Mouse (Mus musculus) stomach, postnatal 0 days (tissue): ENCODE measurements at regions not wholly inside any gene's neighbourhood (a gene's known extent, or its start where the extent isn't known, plus 50 kb on each side); places are given as distances from the start of the nearest gene placed in this dataset.

Experiments
- ATAC-seq: fragments of 200-750 bp; cut with Nextera tagmentation; 2 replicates; pipeline ENCODE4 v1.8.0; 2017; ENCODE audit not compliant: low FRiP score, low TSS enrichment
- DNase-seq: peaks from one replicate; pipeline ENCODE4 v3.0.0-alpha.2; 2016; ENCODE audit warnings: low spot score
- H3K27ac ChIP-seq: fragments of 300-500 bp; sonication (generic); replicated peaks from 2 replicates; pipeline ENCODE4 v1.5.1; 2014; ENCODE audit warnings: mild to moderate bottlenecking, control low read depth
- H3K27me3 ChIP-seq: fragments of 300-500 bp; sonication (generic); 2 replicates; pipeline ENCODE4 v1.6.1; 2014; ENCODE audit warnings: low read length; ENCODE audit not compliant: control insufficient read depth, insufficient read depth
- H3K36me3 ChIP-seq: fragments of 300-500 bp; sonication (generic); 2 replicates; pipeline ENCODE4 v1.6.1; 2014; ENCODE audit warnings: low read length, mixed read lengths; ENCODE audit not compliant: control insufficient read depth, insufficient read depth
- H3K4me1 ChIP-seq: fragments of 300-500 bp; sonication (generic); replicated peaks from 2 replicates; pipeline ENCODE4 v1.6.1; 2014; ENCODE audit warnings: antibody characterized with exemption; ENCODE audit not compliant: control insufficient read depth, insufficient read depth
- H3K4me2 ChIP-seq: fragments of 300-500 bp; sonication (generic); replicated peaks from 2 replicates; pipeline ENCODE4 v1.6.1; 2014; ENCODE audit warnings: low read depth, mild to moderate bottlenecking, control low read depth, moderate library complexity
- H3K4me3 ChIP-seq: fragments of 300-500 bp; sonication (generic); 2 replicates; pipeline ENCODE4 v1.5.1; 2014; ENCODE audit warnings: low read depth, low read length, control low read depth
- H3K9ac ChIP-seq: fragments of 300-500 bp; sonication (generic); 2 replicates; pipeline ENCODE4 v1.6.1; 2014; ENCODE audit warnings: mild to moderate bottlenecking, low read length, control low read depth, mixed read lengths
- H3K9me3 ChIP-seq: fragments of 300-500 bp; sonication (generic); 2 replicates; pipeline ENCODE4 v1.6.1; 2016; ENCODE audit warnings: low read length; ENCODE audit not compliant: control insufficient read depth
- CTCF ChIP-seq: IDR thresholded peaks from 2 replicates; pipeline ENCODE4 v1.5.1; 2016; ENCODE audit warnings: antibody characterized with exemption, low read depth, mild to moderate bottlenecking, moderate library complexity
- EP300 ChIP-seq: optimal IDR thresholded peaks from 2 replicates; pipeline ENCODE3; 2016; ENCODE audit warnings: antibody characterized with exemption
- WGBS: fragments of 180-500 bp; shearing (Covaris S2); extraction: QIAGEN DNeasy Blood & Tissue Kit; methylation state at CpG from one replicate; pipeline ENCODE4 v1.1.7; 2014; 5-methylcytosine and 5-hydroxymethylcytosine counted together

- 84% methylated on average over 5 of the region's 5 CpGs for WGBS
- Histone ChIP-seq H3K4me3 (no peak overlapping the region), H3K27me3 (no peaks in the 10 kb centered on the region), H3K36me3 (no peaks in the 10 kb centered on the region), H3K9ac (no peak overlapping the region), H3K27ac (no peak overlapping the region), H3K4me1 (no peaks in the 10 kb centered on the region), H3K4me2 (no peak overlapping the region), H3K9me3 (no peaks in the 10 kb centered on the region)
- TF ChIP-seq CTCF (no peak), EP300 (no peak)
- ATAC-seq (no peak), DNase-seq (no peak)
Observed at GRCm38 (mm10) chr5:101208150-101208549, 362.6 kb downstream of the Gpat3 start.

- 81% methylated on average over 4 of the region's 4 CpGs for WGBS
- Histone ChIP-seq H3K4me1 (no peaks in the 10 kb centered on the region), H3K9me3 (no peaks in the 10 kb centered on the region), H3K27ac (no peak overlapping the region), H3K27me3 (no peaks in the 10 kb centered on the region), H3K4me2 (no peak overlapping the region), H3K4me3 (no peak overlapping the region), H3K9ac (no peak overlapping the region), H3K36me3 (no peaks in the 10 kb centered on the region)
- no peak for TF ChIP-seq CTCF
- TF ChIP-seq EP300, result no peak
- DNase-seq (no peak), ATAC-seq (no peak)
Observed at GRCm38 (mm10) chr5:101195501-101195900, 350.0 kb downstream of the Gpat3 start.

DNA sequence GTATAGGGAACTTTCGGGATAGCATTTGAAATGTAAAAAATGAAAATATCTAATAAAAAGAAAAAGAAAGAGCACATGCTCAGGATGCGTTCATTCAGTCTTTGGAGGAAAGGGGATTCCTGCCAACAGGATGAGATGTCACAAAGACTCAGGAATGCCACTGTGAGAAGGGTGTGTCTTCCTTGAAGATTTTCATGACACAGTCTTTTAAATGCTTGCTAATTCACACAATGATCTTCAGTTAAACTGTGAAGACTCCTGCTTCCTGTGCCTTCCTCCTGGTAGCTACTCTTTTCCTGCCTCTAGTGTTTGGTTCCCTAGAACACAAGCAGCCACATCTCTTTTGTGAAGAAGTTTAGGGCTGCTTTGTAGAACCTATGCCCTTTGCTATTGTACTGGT, 345.5 kb downstream of the Gpat3 start:
- no peak for TF ChIP-seq CTCF
- TF ChIP-seq EP300, result no peak
- H3K27ac ChIP-seq, result no peak overlapping the region

GRCm38 (mm10) chr5:101173183-101173582, 327.7 kb downstream of the Gpat3 start:
- Histone ChIP-seq H3K27me3 (no peaks in the 10 kb centered on the region), H3K4me3 (no peak overlapping the region), H3K4me1 (no peaks in the 10 kb centered on the region), H3K36me3 (no peaks in the 10 kb centered on the region), H3K9me3 (no peaks in the 10 kb centered on the region), H3K27ac (no peak overlapping the region), H3K9ac (no peak overlapping the region), H3K4me2 (no peak overlapping the region)
- ATAC-seq, result no peak
- no peak for TF ChIP-seq EP300
- TF ChIP-seq CTCF, result no peak
- 38% methylated on average over 9 of the region's 9 CpGs for WGBS
- no peak for DNase-seq

More for the DNA sequence above, 345.5 kb downstream of the Gpat3 start:
- Histone ChIP-seq H3K4me2 (no peak overlapping the region), H3K9me3 (no peaks in the 10 kb centered on the region), H3K36me3 (no peaks in the 10 kb centered on the region), H3K4me1 (no peaks in the 10 kb centered on the region), H3K4me3 (no peak overlapping the region), H3K9ac (no peak overlapping the region), H3K27me3 (no peaks in the 10 kb centered on the region)
- 87% methylated on average over 2 of the region's 2 CpGs for WGBS
- DNase-seq, result no peak
- no peak for ATAC-seq

DNA sequence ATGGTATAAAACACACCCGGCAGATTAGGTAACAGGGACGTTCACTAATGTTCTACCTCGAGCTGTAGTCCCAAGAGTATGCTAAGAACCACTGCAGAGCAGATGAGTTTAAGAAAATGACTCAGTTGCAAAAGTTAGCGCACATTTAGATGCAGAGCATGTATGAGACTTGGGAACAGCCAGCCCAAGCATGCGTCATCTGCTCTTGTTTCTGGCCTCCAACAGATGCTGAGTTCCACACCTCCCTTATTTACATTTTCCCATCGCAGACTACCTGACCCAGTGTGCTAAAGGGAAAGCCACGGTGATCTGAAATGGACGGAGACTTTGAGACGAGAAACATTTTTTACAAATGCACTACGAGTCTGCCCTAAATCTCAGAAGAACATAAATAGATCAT, 327.3 kb downstream of the Gpat3 start:
- ATAC-seq, result no peak
- TF ChIP-seq CTCF (no peak), EP300 (no peak)
- no peaks in the 10 kb centered on the region for H3K9me3 ChIP-seq
- no peak for DNase-seq
- H3K36me3 ChIP-seq, result no peaks in the 10 kb centered on the region
- no peaks in the 10 kb centered on the region for H3K27me3 ChIP-seq
- H3K4me3 ChIP-seq, result no peak overlapping the region
- H3K4me1 ChIP-seq, result no peaks in the 10 kb centered on the region
- WGBS, result 48% methylated on average over 10 of the region's 10 CpGs
- no peak overlapping the region for H3K4me2 ChIP-seq
- no peak overlapping the region for H3K9ac ChIP-seq
- H3K27ac ChIP-seq, result no peak overlapping the region

- Histone ChIP-seq H3K4me2 (no peak overlapping the region), H3K4me1 (no peaks in the 10 kb centered on the region), H3K27ac (no peak overlapping the region), H3K27me3 (no peaks in the 10 kb centered on the region), H3K4me3 (no peak overlapping the region), H3K9me3 (no peaks in the 10 kb centered on the region), H3K9ac (no peak overlapping the region), H3K36me3 (no peaks in the 10 kb centered on the region)
- DNase-seq, result no peak
- ATAC-seq, result no peak
- 21% methylated on average over 2 of the region's 2 CpGs for WGBS
- TF ChIP-seq CTCF, result no peak
- no peak for TF ChIP-seq EP300
Observed at GRCm38 (mm10) chr5:101169074-101169473, 323.6 kb downstream of the Gpat3 start.
